Mouse (Mus musculus) testis, adult 2 months (tissue): ENCODE data around the gene Ric8b.

Source experiments
- CTCF ChIP-seq: fragments of 200-500 bp; IDR thresholded peaks from 2 replicates; pipeline ENCODE4 v1.5.1; 2012; ENCODE audit warnings: low read depth, mild to moderate bottlenecking, inconsistent platforms, low read length, moderate library complexity; ENCODE audit not compliant: control insufficient read depth, insufficient read depth, insufficient replicate concordance
- POLR2A ChIP-seq: fragments of 200-500 bp; IDR thresholded peaks from 2 replicates; pipeline ENCODE4 v1.6.1; 2012; ENCODE audit warnings: low read depth, mild to moderate bottlenecking, inconsistent platforms, low read length, moderate library complexity; ENCODE audit not compliant: control insufficient read depth

DNA sequence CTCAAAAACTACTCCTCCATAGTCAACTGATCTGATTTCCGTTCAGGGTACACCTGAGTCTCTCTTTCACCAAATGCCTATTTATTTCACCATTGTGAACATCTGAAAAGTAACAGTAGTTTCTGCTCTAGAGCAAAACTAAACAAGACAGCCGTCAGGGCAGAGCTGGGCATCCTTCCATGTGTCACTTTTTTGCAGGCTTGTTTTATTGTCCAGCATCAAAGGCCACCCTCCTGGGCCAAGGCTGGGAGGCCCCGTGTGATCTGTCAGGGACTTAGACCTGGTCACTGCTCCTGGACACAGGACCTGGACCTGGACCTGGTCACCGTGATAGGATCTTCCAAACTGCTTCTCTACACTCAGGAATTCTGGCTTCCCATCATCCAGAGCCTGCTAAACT, 45.5 kb upstream of the Ric8b start:
- TF ChIP-seq CTCF (no peak), POLR2A (no peak)
